Mouse (Mus musculus): Measurements from ENCODE around the gene Cenpv.

The Cenpv gene

GRCm38 (mm10) chr11:62539089-62539890, at the start of gene Cenpv:
Cenpv (minus strand) TSS chr11:62539261.
- peak; percentile 61 to 74 for DNase-seq (ENCODE audit: low spot score in 2 of 2)

DNA sequence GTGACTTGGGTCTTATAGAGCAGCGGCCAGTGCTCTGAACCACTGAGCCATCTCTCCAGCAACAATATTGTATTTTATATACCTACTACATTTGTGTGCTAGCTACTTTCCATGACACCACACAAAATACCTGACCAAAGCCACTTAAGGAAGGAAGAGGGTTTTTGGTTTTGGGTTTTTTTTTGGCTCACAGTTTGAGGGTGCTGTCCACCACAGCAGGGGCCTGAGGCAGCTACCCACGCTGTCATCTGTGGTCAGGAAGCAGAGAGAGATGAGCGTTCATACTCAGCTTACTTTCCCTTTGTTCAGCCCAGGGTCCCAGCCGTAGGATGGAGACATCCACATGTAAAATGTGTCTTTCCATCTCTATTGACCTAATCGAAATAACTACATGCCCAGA, 48.0 kb upstream of the Cenpv start:
- DNase-seq (ENCODE audit: low spot score in 2 of 2): no peak

DNA sequence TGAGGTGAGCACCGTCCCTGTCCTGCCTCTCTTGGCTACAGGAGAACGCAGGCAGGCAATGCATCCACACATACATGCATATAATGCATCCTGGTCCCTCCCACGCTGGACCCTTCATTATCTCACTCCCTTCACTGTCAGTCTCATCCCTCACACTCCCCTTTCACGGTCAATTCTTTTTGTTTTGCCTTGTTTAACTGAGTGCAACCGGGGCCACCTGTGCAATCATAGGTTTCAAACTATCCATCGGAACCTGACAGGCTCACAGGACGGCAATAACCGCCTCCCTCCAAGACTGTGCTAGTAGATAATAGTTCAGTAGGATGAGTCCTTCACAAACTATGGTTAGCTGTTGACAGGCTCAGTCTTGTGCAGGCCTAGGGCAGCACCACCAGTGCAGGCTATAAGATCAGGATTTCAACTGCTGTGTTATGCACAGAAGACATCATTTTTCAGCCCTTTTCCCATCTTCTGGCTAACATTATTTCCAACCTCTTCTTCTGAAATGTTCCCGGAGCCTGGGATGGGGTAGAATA, 45.7 kb upstream of the Cenpv start:
- no peak for DNase-seq (ENCODE audit: low spot score in 2 of 2)

DNA sequence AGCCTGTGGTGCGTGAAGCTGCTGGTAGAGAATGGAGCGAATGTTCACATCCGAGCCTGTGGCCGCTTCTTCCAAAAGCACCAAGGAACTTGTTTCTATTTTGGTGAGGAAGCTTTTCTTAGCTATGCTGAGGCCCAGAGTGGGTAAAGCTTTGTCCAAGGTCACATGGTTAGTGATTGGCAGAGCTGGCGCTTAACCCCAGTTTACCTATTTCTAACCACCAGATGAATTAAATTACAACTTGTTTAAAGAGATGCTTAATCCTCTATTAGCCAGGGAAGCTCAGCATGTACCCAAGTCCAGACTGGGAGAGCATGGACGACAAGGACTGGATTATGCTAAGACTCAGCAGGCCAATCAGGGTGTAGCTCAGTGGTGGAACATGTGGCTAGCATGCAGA, 44.0 kb upstream of the Cenpv start:
- DNase-seq (ENCODE audit: low spot score in 2 of 2): no peak

DNA sequence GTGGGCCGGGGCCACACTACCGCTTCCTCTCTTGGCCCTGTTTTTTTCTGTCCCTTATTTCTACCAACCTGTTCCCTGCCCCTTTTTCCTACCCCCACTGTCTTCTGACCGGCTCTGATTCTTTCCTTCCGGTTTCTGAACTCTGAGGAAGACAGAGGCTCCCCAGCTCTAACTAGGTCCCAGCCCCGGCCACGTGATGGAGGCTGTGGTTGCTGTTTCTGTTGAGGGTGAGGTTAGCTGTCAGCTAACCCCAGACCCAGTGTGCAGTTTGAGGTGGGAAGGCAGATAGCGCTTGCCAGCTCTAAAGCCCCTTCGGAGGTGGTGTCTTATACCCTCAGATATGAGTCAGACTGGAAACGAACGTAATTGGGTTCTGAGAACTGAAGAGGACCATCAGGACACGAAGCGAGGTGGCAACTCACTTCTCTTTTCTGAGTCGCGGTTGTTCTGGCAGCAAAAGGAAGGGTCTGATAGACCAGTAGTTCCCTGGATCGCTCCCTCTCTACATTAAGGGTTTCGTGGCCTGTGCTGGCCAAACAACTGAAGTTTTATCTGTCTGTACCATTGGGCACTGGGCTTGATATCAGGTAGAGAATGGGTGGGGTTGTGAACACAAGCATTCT, 37.6 kb upstream of the Cenpv start:
- peak; percentile 72 to 78 for DNase-seq (ENCODE audit: low spot score in 2 of 2)

- DNase-seq (ENCODE audit: low spot score in 2 of 2): peak; percentile 16 to 34
Observed at GRCm38 (mm10) chr11:62575659-62576438, 36.8 kb upstream of the Cenpv start.

- peak; percentile 76 to 88 for DNase-seq (ENCODE audit: low spot score in 2 of 2)
Observed at GRCm38 (mm10) chr11:62575297-62575658, 36.2 kb upstream of the Cenpv start.

GRCm38 (mm10) chr11:62574703-62575085, 35.6 kb upstream of the Cenpv start:
- DNase-seq (ENCODE audit: low spot score in 2 of 2): no peak

- DNase-seq (ENCODE audit: low spot score in 2 of 2): peak; percentile 83 to 84
Observed at GRCm38 (mm10) chr11:62573959-62574702, 35.1 kb upstream of the Cenpv start, which contains the start of gene Trpv2. Trpv2 (plus strand) TSS chr11:62574486.

DNA sequence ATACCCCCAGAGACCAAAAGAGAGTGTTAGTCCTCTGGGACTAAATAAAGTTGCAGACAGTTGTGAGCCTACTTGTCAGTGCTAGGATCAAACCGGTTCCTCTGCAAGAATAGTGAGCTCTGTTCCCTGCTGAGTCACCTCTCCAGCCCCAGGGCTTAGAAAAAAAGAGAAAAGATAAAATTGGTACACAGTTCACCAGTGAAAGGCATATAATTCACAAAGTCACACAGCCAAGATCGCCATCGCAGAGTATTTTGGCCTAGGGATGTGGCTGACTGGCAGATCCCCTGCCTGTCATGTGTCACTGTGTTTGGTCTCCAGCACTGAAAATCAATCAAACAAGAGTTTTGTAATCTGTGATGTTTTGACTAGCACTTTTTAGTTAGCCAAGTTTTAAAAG, 29.2 kb upstream of the Cenpv start:
- no peak for DNase-seq (ENCODE audit: low spot score in 2 of 2)

- no peak for DNase-seq (ENCODE audit: low spot score in 2 of 2)
Observed at GRCm38 (mm10) chr11:62566211-62566610, 27.1 kb upstream of the Cenpv start.

DNA sequence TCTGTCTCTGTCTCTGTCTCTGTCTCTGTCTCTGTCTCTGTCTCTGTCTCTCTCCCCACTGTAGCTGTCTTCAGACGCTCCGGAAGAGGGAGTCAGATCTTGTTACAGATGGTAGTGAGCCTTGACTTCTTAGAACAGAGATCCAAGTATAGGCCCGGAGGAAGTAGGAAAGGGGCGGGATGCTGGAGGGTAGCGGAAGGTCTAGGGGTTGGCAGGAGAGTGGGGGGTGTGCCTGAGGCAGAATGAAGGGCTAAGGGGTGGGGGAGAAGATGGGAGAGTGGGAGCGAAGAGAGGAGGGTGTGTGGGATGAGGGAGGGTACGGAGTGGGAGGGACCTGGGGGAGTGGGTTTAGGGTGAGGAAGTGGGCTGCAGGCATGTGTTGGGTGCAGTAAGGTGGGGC, 26.7 kb upstream of the Cenpv start:
- no peak for DNase-seq (ENCODE audit: low spot score in 2 of 2)

GRCm38 (mm10) chr11:62563590-62563989, 24.5 kb upstream of the Cenpv start:
- no peak for DNase-seq (ENCODE audit: low spot score in 2 of 2)

- peak in 1 of 2 experiments; percentile 20 for DNase-seq (ENCODE audit: low spot score in 2 of 2)
Observed at GRCm38 (mm10) chr11:62560463-62561016, 21.5 kb upstream of the Cenpv start.

DNA sequence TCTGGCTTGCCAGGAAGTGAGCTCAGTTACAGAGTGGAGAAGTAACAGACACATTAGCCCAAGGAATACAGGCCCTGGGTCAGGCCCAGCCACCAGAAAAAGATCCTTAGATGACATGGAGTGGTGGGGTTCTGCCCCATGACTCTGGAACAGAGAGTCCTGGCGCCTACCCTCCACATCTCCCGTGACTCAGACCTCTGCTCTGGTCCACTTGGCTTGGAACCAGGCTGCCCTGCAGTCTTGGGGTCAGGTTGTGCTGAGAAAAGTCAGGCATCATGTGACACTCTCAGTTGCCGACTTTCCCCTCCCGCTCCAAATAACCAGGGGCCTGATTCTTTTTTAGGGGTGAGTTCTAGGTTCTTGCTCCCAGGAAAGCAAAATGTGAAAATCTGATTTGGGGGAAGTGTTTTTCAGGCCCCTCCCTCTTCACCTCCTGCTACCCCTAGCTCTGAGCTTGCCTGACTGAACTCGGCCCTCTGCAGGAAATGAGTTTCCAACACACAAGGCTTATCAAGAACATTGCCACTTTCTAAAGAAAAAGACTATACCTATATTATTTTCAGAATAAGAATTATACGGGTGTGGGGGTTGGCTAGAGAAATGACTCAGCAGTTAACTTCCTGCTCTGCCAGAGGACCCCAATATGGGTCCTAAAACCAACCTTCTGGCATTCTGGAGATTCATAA, 20.0 kb upstream of the Cenpv start:
- no peak for DNase-seq (ENCODE audit: low spot score in 2 of 2)

DNA sequence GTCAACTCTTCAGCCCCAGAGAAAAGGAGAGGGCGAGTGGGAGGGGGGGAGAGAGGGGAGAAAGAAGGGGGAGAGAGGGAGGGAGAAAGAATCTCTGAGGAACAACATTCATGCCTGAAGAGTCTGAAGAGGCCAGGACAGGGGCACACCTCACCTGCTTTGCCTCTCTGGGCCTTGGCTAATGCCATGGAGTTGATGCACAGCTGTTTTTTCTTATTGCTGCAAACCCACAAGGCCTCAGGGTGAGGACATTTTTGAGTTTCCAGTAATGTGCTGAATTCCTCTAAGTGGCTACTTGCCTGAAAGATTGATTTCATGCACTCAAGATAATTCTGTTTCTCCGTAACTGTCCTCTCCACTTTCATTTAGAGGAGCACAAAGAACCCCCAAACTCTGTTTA, 19.1 kb upstream of the Cenpv start:
- no peak for DNase-seq (ENCODE audit: low spot score in 2 of 2)

DNA sequence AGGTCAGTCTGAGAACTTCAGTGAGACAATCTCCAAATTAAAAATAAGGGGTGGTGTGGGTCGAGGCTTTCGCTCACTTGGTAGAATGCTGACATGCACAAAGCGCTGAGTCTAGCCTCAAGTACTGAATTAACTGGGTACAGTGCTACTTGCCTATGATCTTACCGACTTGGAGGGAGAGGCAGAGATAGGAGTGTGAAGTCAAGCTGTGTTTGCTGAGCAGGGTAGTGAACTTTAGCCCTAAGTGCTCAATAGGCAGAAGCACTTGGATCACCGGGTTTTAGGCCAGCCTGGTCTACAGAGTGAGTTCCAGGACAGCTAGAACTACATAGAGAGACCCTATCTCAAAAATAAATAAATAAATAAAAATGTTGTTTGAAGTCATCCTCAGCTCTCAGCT, 18.1 kb upstream of the Cenpv start:
- no peak for DNase-seq (ENCODE audit: low spot score in 2 of 2)

- no peak for DNase-seq (ENCODE audit: low spot score in 2 of 2)
Observed at GRCm38 (mm10) chr11:62555896-62556412, 16.9 kb upstream of the Cenpv start.

DNA sequence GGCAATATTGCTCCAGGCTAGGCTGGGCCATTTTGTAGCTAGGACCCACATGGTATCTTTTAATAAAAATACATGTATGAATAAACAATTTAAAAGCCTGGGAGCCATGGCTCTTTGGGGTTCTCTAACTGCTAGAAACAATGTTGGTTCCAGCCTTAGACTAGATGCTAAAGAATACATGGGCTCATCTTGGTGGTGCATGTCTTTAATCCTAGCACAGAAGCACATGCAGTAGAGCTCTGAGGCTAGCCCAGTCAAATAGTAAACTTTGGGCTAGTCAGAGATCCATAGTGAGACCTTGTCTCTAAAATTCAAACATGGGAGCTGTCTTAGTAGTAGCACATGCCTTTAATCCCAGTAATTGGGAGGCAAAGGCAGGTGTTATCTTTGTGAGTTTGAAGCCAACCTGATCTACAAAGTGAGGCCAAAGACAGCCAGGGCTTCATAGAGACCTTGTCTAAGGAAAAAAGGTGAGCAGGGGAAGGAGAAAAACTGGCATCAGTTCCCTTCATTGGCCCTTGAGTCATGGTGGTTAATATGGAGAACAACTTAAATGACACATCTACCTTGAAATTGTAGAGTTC, 16.0 kb upstream of the Cenpv start:
- DNase-seq (ENCODE audit: low spot score in 2 of 2): no peak

All from thymus, postnatal 10 days (tissue).